Mouse (Mus musculus): ENCODE measurements around the gene Gm21992. TPM values are rescaled to one million over a fixed set of nuclear protein-coding genes. Genes with fewer than 3 reads are reported as not detected.

Gene Gm21992
- polyA plus RNA-seq, 1 experiment from 2014 or later: 31.3 TPM

- no peak for ATAC-seq (replicated peaks)
- H3K27me3 ChIP-seq: 0 out of 2 replicates have a peak, but pooled peaks cover 2% of the 10 kb centered on the region
- no peak overlapping the region for H3K4me2 ChIP-seq (replicated peaks)
- no peak overlapping the region for H3K4me3 ChIP-seq
- no peak overlapping the region for H3K27ac ChIP-seq (replicated peaks)
- no peak overlapping the region for H3K9ac ChIP-seq (replicated peaks)
- H3K4me1 ChIP-seq: peaks cover 21% of the 10 kb centered on the region
- WGBS: 78% methylated on average over 5 of the region's 5 CpGs
- no peaks in the 10 kb centered on the region for H3K9me3 ChIP-seq
- H3K36me3 ChIP-seq: no peaks in the 10 kb centered on the region
Observed at GRCm38 (mm10) chr19:4699821-4700220, 111.6 kb downstream of the Gm21992 start.

- Histone ChIP-seq H3K36me3 (no peaks in the 10 kb centered on the region), H3K27me3 (0 out of 2 replicates have a peak, but pooled peaks cover 10% of the 10 kb centered on the region), H3K27ac (replicated peaks) (peak overlapping the region; percentile 93), H3K9ac (replicated peaks) (peak overlapping the region; percentile 73; the same call in 1 of the 2 replicates), H3K9me3 (no peaks in the 10 kb centered on the region), H3K4me3 (peak overlapping the region; percentile 66), H3K4me2 (replicated peaks) (peak overlapping the region; percentile 71), H3K4me1 (peaks cover 21% of the 10 kb centered on the region)
- ATAC-seq (replicated peaks): no peak; the same call in 1 of the 2 replicates
- WGBS: 29% methylated on average over 8 of the region's 8 CpGs
Observed at GRCm38 (mm10) chr19:4698856-4699255, 112.6 kb downstream of the Gm21992 start.

- no peaks in the 10 kb centered on the region for H3K9me3 ChIP-seq
- no peaks in the 10 kb centered on the region for H3K36me3 ChIP-seq
- H3K4me1 ChIP-seq: peaks cover 21% of the 10 kb centered on the region
- peak within 1 kb of the TSS; percentile 93 for H3K27ac ChIP-seq (replicated peaks)
- peak; percentile 94 for ATAC-seq (replicated peaks)
- peak within 1 kb of the TSS; percentile 66 for H3K4me3 ChIP-seq
- under 1% methylated on average over 39 of the region's 40 CpGs for whole genome bisulfite sequencing
- peak within 1 kb of the TSS; percentile 73 for H3K9ac ChIP-seq (replicated peaks)
- H3K27me3 ChIP-seq: 0 out of 2 replicates have a peak, but pooled peaks cover 10% of the 10 kb centered on the region
- peak within 1 kb of the TSS; percentile 71 for H3K4me2 ChIP-seq (replicated peaks)
Observed at GRCm38 (mm10) chr19:4698205-4698677, 113.2 kb downstream of the Gm21992 start, which contains the start of gene Gm960. TSS of gene Gm960 (minus strand) at chr19:4698668.

- H3K4me1 ChIP-seq: peaks cover 21% of the 10 kb centered on the region
- H3K9me3 ChIP-seq: no peaks in the 10 kb centered on the region
- peak overlapping the region; percentile 93 for H3K27ac ChIP-seq (replicated peaks)
- WGBS: 72% methylated on average over 9 of the region's 9 CpGs
- H3K36me3 ChIP-seq: no peaks in the 10 kb centered on the region
- ATAC-seq (replicated peaks): peak; percentile 53
- peak overlapping the region; percentile 66 for H3K4me3 ChIP-seq
- 0 out of 2 replicates have a peak, but pooled peaks cover 10% of the 10 kb centered on the region for H3K27me3 ChIP-seq
- H3K9ac ChIP-seq (replicated peaks): peak overlapping the region; percentile 73
- peak overlapping the region; percentile 71 for H3K4me2 ChIP-seq (replicated peaks)
Observed at GRCm38 (mm10) chr19:4697721-4698120, 113.7 kb downstream of the Gm21992 start.

- Histone ChIP-seq H3K4me3 (no peak overlapping the region), H3K9me3 (no peaks in the 10 kb centered on the region), H3K27ac (replicated peaks) (0 out of 2 replicates have a peak overlapping the region, but pooled peaks have one; percentile 93), H3K36me3 (no peaks in the 10 kb centered on the region), H3K27me3 (0 out of 2 replicates have a peak, but pooled peaks cover 10% of the 10 kb centered on the region), H3K4me2 (replicated peaks) (peak overlapping the region; percentile 71), H3K4me1 (peaks cover 21% of the 10 kb centered on the region), H3K9ac (replicated peaks) (no peak overlapping the region)
- WGBS: 82% methylated on average over 3 of the region's 3 CpGs
- no peak for ATAC-seq (replicated peaks)
Observed at GRCm38 (mm10) chr19:4697121-4697520, 114.3 kb downstream of the Gm21992 start.

- no peak for ATAC-seq (replicated peaks)
- 53% methylated on average over 3 of the region's 3 CpGs for WGBS
- no peaks in the 10 kb centered on the region for H3K9me3 ChIP-seq
Observed at GRCm38 (mm10) chr19:4694346-4694745, 117.1 kb downstream of the Gm21992 start.

More at GRCm38 (mm10) chr19:4694346-4694745, 117.1 kb downstream of the Gm21992 start:
- H3K27me3 ChIP-seq: 0 out of 2 replicates have a peak, but pooled peaks cover 10% of the 10 kb centered on the region
- no peak overlapping the region for H3K4me3 ChIP-seq
- peaks cover 19% of the 10 kb centered on the region for H3K4me1 ChIP-seq
- H3K27ac ChIP-seq (replicated peaks): no peak overlapping the region
- H3K36me3 ChIP-seq: no peaks in the 10 kb centered on the region
- no peak overlapping the region for H3K9ac ChIP-seq (replicated peaks)
- no peak overlapping the region for H3K4me2 ChIP-seq (replicated peaks)

Other genes starting within 250 kb of the Gm21992 start
- 10.9 and 11.7 TPM in 2 replicates for gene Lrfn4, start 195.9 kb downstream of the Gm21992 start, polyA plus RNA-seq (2015; fragmentation: Nextera tagmentation; extraction: Ambion mirVana)
- 53.8 and 56.5 TPM in 2 replicates for gene Rce1, start 186.0 kb downstream of the Gm21992 start, polyA plus RNA-seq (2015; fragmentation: Nextera tagmentation; extraction: Ambion mirVana)
- 6.6 and 8.8 TPM in 2 replicates for gene Gm960, start 112.9 kb downstream of the Gm21992 start, polyA plus RNA-seq (2015; fragmentation: Nextera tagmentation; extraction: Ambion mirVana)
- gene Sptbn2, start 100.4 kb downstream of the Gm21992 start, polyA plus RNA-seq (2015; fragmentation: Nextera tagmentation; extraction: Ambion mirVana): 30.2 and 31.9 TPM in 2 replicates
- gene Rbm4b, start 55.1 kb downstream of the Gm21992 start, polyA plus RNA-seq (2015; fragmentation: Nextera tagmentation; extraction: Ambion mirVana): 184 and 193 TPM in 2 replicates
- 93.0 and 114 TPM in 2 replicates for gene Rbm4, start 17.7 kb downstream of the Gm21992 start, polyA plus RNA-seq (2015; fragmentation: Nextera tagmentation; extraction: Ambion mirVana)
- gene Rbm14, start within 50 bp of the Gm21992 start, polyA plus RNA-seq (2015; fragmentation: Nextera tagmentation; extraction: Ambion mirVana): 81.4 and 84.6 TPM in 2 replicates
- 36.9 and 39.6 TPM in 2 replicates for gene Ccs, start 27.7 kb upstream of the Gm21992 start, polyA plus RNA-seq (2015; fragmentation: Nextera tagmentation; extraction: Ambion mirVana)
- 0.41 and 0.74 TPM in 2 replicates for gene Ccdc87, start 27.8 kb upstream of the Gm21992 start, polyA plus RNA-seq (2015; fragmentation: Nextera tagmentation; extraction: Ambion mirVana)
- 56.8 and 61.7 TPM in 2 replicates for gene Ctsf, start 43.5 kb upstream of the Gm21992 start, polyA plus RNA-seq (2015; fragmentation: Nextera tagmentation; extraction: Ambion mirVana)
- gene Actn3, start 66.3 kb upstream of the Gm21992 start, polyA plus RNA-seq (2015; fragmentation: Nextera tagmentation; extraction: Ambion mirVana): 0.73 and 0.84 TPM in 2 replicates
- 21.3 and 22.7 TPM in 2 replicates for gene Zdhhc24, start 67.1 kb upstream of the Gm21992 start, polyA plus RNA-seq (2015; fragmentation: Nextera tagmentation; extraction: Ambion mirVana)
- gene Bbs1, start 95.0 kb upstream of the Gm21992 start, polyA plus RNA-seq (2015; fragmentation: Nextera tagmentation; extraction: Ambion mirVana): 9.7 and 10.6 TPM in 2 replicates
- 101 and 103 TPM in 2 replicates for gene Dpp3, start 116.7 kb upstream of the Gm21992 start, polyA plus RNA-seq (2015; fragmentation: Nextera tagmentation; extraction: Ambion mirVana)
- gene Peli3, start 131.5 kb upstream of the Gm21992 start, polyA plus RNA-seq (2015; fragmentation: Nextera tagmentation; extraction: Ambion mirVana): 11.1 and 11.6 TPM in 2 replicates
- gene Mrpl11, start 150.5 kb upstream of the Gm21992 start, polyA plus RNA-seq (2015; fragmentation: Nextera tagmentation; extraction: Ambion mirVana): 118 and 119 TPM in 2 replicates
- 0.14 and 0.23 TPM in 2 replicates for gene Npas4, start 178.7 kb upstream of the Gm21992 start, polyA plus RNA-seq (2015; fragmentation: Nextera tagmentation; extraction: Ambion mirVana)
- 10.1 and 10.4 TPM in 2 replicates for gene Slc29a2, start 212.2 kb upstream of the Gm21992 start, polyA plus RNA-seq (2015; fragmentation: Nextera tagmentation; extraction: Ambion mirVana)
- gene B4gat1, start 227.2 kb upstream of the Gm21992 start, polyA plus RNA-seq (2015; fragmentation: Nextera tagmentation; extraction: Ambion mirVana): 51.3 and 54.4 TPM in 2 replicates
- 3.3 and 4.0 TPM in 2 replicates for gene AC124502.3, start 227.3 kb upstream of the Gm21992 start, polyA plus RNA-seq (2015; fragmentation: Nextera tagmentation; extraction: Ambion mirVana)
- 52.8 and 55.5 TPM in 2 replicates for gene Brms1, start 229.7 kb upstream of the Gm21992 start, polyA plus RNA-seq (2015; fragmentation: Nextera tagmentation; extraction: Ambion mirVana)
- gene Rin1, start 238.9 kb upstream of the Gm21992 start, polyA plus RNA-seq (2015; fragmentation: Nextera tagmentation; extraction: Ambion mirVana): 0.97 and 2.0 TPM in 2 replicates